Mouse (Mus musculus): ENCODE results near the gene Psg21.
"Not testable (repeated sequence)": the region's sequence is repeated elsewhere in the genome, so short reads cannot be mapped to it uniquely, and the experiment has no call there.

The Psg21 gene

GRCm38 (mm10) chr7:18656625-18657024 lies at the start of gene Psg21:
Gene Psg21, minus strand, starts transcription at chr7:18656725.
- not testable (repeated sequence) for DNase-seq (ENCODE audit: low read depth)

GRCm38 (mm10) chr7:18686085-18686484 lies 29.6 kb upstream of the Psg21 start, which contains the start of gene Psg20:
Gene Psg20, minus strand, starts transcription at chr7:18686185.
- DNase-seq (ENCODE audit: low read depth): no peak

- no peak for DNase-seq (ENCODE audit: low read depth)
These were observed 29.1 kb upstream of the Psg21 start for GRCm38 (mm10) chr7:18685586-18685985.

- DNase-seq (ENCODE audit: low read depth): peak; percentile 40
These were observed 23.2 kb upstream of the Psg21 start for GRCm38 (mm10) chr7:18679772-18680171.

GRCm38 (mm10) chr7:18626921-18627320 lies 29.6 kb downstream of the Psg21 start:
- not testable (repeated sequence) for DNase-seq (ENCODE audit: low read depth)

GRCm38 (mm10) chr7:18616401-18616800 lies 40.1 kb downstream of the Psg21 start, which contains the start of gene Psg23:
Gene Psg23, minus strand, starts transcription at chr7:18616501.
- DNase-seq (ENCODE audit: low read depth): not testable (repeated sequence)
